15 mouse cellular contexts compared by ENCODE assay signal in genomic region chr4:55415864-55416263, GRCm38 (mm10).
DNase-seq lines count a peak whose midpoint lies in the region; ATAC-seq and TF ChIP-seq lines count a peak whose summit lies in the region.
"Had no signal": no experiment of that assay in that cellular context is flagged by ENCODE, and none has a peak within 500 bp of the region (broad histone marks: within the 10 kb centered on the region; RNA-seq: fewer than 3 reads in every experiment).

No protein-coding gene starts in this region.

- DNase-seq in hindbrain, embryonic 11.5 days (ENCODE audit: low spot score), result no peak
- DNase-seq in right cerebral cortex, postnatal 10 days (ENCODE audit: low spot score in 2 of 2), result peak; percentile 49 to 60
- no peak for DNase-seq in right cerebral cortex, adult 18-20 months
- peak; percentile 59 for DNase-seq in midbrain, postnatal 0 days (ENCODE audit: low spot score)
- DNase-seq in adrenal gland, adult (ENCODE audit: inconsistent age in 2 of 2, low spot score in 1 of 2), result no peak
- no peak for DNase-seq in spleen, postnatal 4 days (ENCODE audit: low spot score in 2 of 2)
- DNase-seq: adrenal gland, postnatal 36 days; cerebellum, adult 18-20 months; kidney, postnatal 10 days had no signal

- no peak for TF ChIP-seq CTCF in midbrain, postnatal 0 days (IDR thresholded peaks at IDR 0.05)

- H3K36me3 ChIP-seq in hindbrain, embryonic 13.5 days, result no peaks in the 10 kb centered on the region
- no peaks in the 10 kb centered on the region for H3K36me3 ChIP-seq in hindbrain, embryonic 11.5 days (ENCODE audit: control insufficient read depth, insufficient read depth, low read length)
- H3K36me3 ChIP-seq in embryonic facial prominence, embryonic 15.5 days, result no peaks in the 10 kb centered on the region
- H3K36me3 ChIP-seq in midbrain, postnatal 0 days (ENCODE audit: insufficient read depth, low read length), result no peaks in the 10 kb centered on the region
- H3K36me3 ChIP-seq: heart, embryonic 12.5 days; liver, embryonic 15.5 days had no signal

- H3K4me2 ChIP-seq in hindbrain, embryonic 13.5 days, result no peak overlapping the region
- H3K4me2 ChIP-seq in hindbrain, embryonic 11.5 days (replicated peaks; ENCODE audit: low read depth, low read length), result no peak overlapping the region
- H3K4me2 ChIP-seq in embryonic facial prominence, embryonic 15.5 days (replicated peaks), result no peak overlapping the region
- H3K4me2 ChIP-seq in midbrain, postnatal 0 days (ENCODE audit: low read depth, low read length, poor library complexity, severe bottlenecking), result no peak overlapping the region
- H3K4me2 ChIP-seq: heart, embryonic 12.5 days; liver, embryonic 15.5 days had no signal

- WGBS in hindbrain, embryonic 13.5 days, result 25% methylated on average over 3 of the region's 3 CpGs
- 37% methylated on average over 3 of the region's 3 CpGs for WGBS in hindbrain, embryonic 11.5 days
- 27% methylated on average over 3 of the region's 3 CpGs for WGBS in embryonic facial prominence, embryonic 15.5 days
- WGBS in midbrain, postnatal 0 days, result 20% methylated on average over 3 of the region's 3 CpGs

- ATAC-seq in hindbrain, embryonic 13.5 days (ENCODE audit: low FRiP score), result peak; percentile 78; the same call in 1 of the 2 replicates
- ATAC-seq in hindbrain, embryonic 11.5 days (ENCODE audit: low FRiP score), result no peak
- peak; percentile 72; the same call in 1 of the 2 replicates for ATAC-seq in embryonic facial prominence, embryonic 15.5 days (ENCODE audit: insufficient number of reproducible peaks, low FRiP score, low TSS enrichment, low read depth)
- no peak for ATAC-seq in midbrain, postnatal 0 days (ENCODE audit: low FRiP score)

- peak overlapping the region; percentile 60 for H3K27ac ChIP-seq in hindbrain, embryonic 13.5 days
- no peak overlapping the region for H3K27ac ChIP-seq in hindbrain, embryonic 11.5 days (ENCODE audit: low read depth, low read length)
- no peak overlapping the region for H3K27ac ChIP-seq in embryonic facial prominence, embryonic 15.5 days (replicated peaks)
- H3K27ac ChIP-seq in midbrain, postnatal 0 days (ENCODE audit: low read depth, low read length), result no peak overlapping the region
- H3K27ac ChIP-seq: liver, embryonic 15.5 days; macrophage had no signal

- H3K4me3 ChIP-seq in hindbrain, embryonic 13.5 days, result no peak overlapping the region
- H3K4me3 ChIP-seq in hindbrain, embryonic 11.5 days (ENCODE audit: low read depth, low read length), result no peak overlapping the region
- H3K4me3 ChIP-seq in embryonic facial prominence, embryonic 15.5 days (replicated peaks), result no peak overlapping the region
- no peak overlapping the region for H3K4me3 ChIP-seq in midbrain, postnatal 0 days (ENCODE audit: low read depth, low read length)
- H3K4me3 ChIP-seq: heart, embryonic 12.5 days; liver, embryonic 15.5 days had no signal

- H3K4me1 ChIP-seq in hindbrain, embryonic 13.5 days (replicated peaks), result peaks cover 6% of the 10 kb centered on the region
- H3K4me1 ChIP-seq in hindbrain, embryonic 11.5 days (replicated peaks; ENCODE audit: control insufficient read depth, insufficient read depth, low read length), result no peaks in the 10 kb centered on the region
- 0 out of 2 replicates have a peak, but pooled peaks cover 2% of the 10 kb centered on the region for H3K4me1 ChIP-seq in embryonic facial prominence, embryonic 15.5 days
- no peaks in the 10 kb centered on the region for H3K4me1 ChIP-seq in midbrain, postnatal 0 days (ENCODE audit: insufficient read depth, low read length)
- H3K4me1 ChIP-seq: heart, embryonic 12.5 days; liver, embryonic 15.5 days had no signal

- no peaks in the 10 kb centered on the region for H3K9me3 ChIP-seq in hindbrain, embryonic 13.5 days
- no peaks in the 10 kb centered on the region for H3K9me3 ChIP-seq in hindbrain, embryonic 11.5 days (ENCODE audit: control insufficient read depth, low read length)
- H3K9me3 ChIP-seq in embryonic facial prominence, embryonic 15.5 days (replicated peaks), result no peaks in the 10 kb centered on the region
- no peaks in the 10 kb centered on the region for H3K9me3 ChIP-seq in midbrain, postnatal 0 days (ENCODE audit: low read length)
- H3K9me3 ChIP-seq: heart, embryonic 12.5 days; liver, embryonic 15.5 days had no signal

- H3K27me3 ChIP-seq in hindbrain, embryonic 13.5 days, result no peaks in the 10 kb centered on the region
- H3K27me3 ChIP-seq in hindbrain, embryonic 11.5 days (ENCODE audit: control insufficient read depth, insufficient read depth, low read length), result no peaks in the 10 kb centered on the region
- no peaks in the 10 kb centered on the region for H3K27me3 ChIP-seq in embryonic facial prominence, embryonic 15.5 days
- H3K27me3 ChIP-seq in midbrain, postnatal 0 days (ENCODE audit: insufficient read depth, low read length), result no peaks in the 10 kb centered on the region
- H3K27me3 ChIP-seq: CH12.LX; heart, embryonic 12.5 days; liver, embryonic 15.5 days had no signal

- no peak overlapping the region for H3K9ac ChIP-seq in hindbrain, embryonic 13.5 days
- H3K9ac ChIP-seq in hindbrain, embryonic 11.5 days (ENCODE audit: low read depth, low read length), result no peak overlapping the region
- no peak overlapping the region for H3K9ac ChIP-seq in embryonic facial prominence, embryonic 15.5 days
- no peak overlapping the region for H3K9ac ChIP-seq in midbrain, postnatal 0 days (replicated peaks; ENCODE audit: low read length, poor library complexity, severe bottlenecking)
- H3K9ac ChIP-seq: heart, embryonic 12.5 days; liver, embryonic 15.5 days had no signal

Comparison
In these comparisons a context has a peak if more than half of its experiments do, and no peak if none do; other contexts are left out.
1. ATAC-seq: peak in hindbrain, embryonic 13.5 days (single experiment) and embryonic facial prominence, embryonic 15.5 days (single experiment); none in hindbrain, embryonic 11.5 days (single experiment) and midbrain, postnatal 0 days (single experiment).
2. DNase-seq: peak in right cerebral cortex, postnatal 10 days (2 of 2) and midbrain, postnatal 0 days (single experiment); none in hindbrain, embryonic 11.5 days (single experiment), right cerebral cortex, adult 18-20 months (single experiment), adrenal gland, adult (0 of 2) and spleen, postnatal 4 days (0 of 2).